Mouse (Mus musculus) midbrain, embryonic 16.5 days (tissue): Measurements from ENCODE around the gene Asrgl1. TPM values are rescaled to one million over a fixed set of nuclear protein-coding genes. Genes with fewer than 3 reads are reported as not detected.
"Not testable (repeated sequence)": the region's sequence is repeated elsewhere in the genome, so short reads cannot be mapped to it uniquely, and the experiment has no call there.

ENCODE experiments used
- ATAC-seq: fragments of 200-750 bp; cut with Nextera tagmentation; 2 replicates; pipeline ENCODE4 v1.8.0; 2017; ENCODE audit warnings: moderate TSS enrichment
- H3K27ac ChIP-seq: fragments of 300-500 bp; sonication (generic); 2 replicates; pipeline ENCODE4 v1.5.1; 2014; ENCODE audit warnings: mild to moderate bottlenecking, low read length, mixed read lengths
- H3K27me3 ChIP-seq: fragments of 300-500 bp; sonication (generic); 2 replicates; pipeline ENCODE4 v1.6.1; 2014; ENCODE audit warnings: low read depth, low read length, mixed read lengths; ENCODE audit not compliant: control insufficient read depth, insufficient read depth
- H3K36me3 ChIP-seq: fragments of 300-500 bp; sonication (generic); 2 replicates; pipeline ENCODE4 v1.6.1; 2014; ENCODE audit warnings: mild to moderate bottlenecking, low read length, moderate library complexity, mixed read lengths; ENCODE audit not compliant: control insufficient read depth, insufficient read depth
- H3K4me1 ChIP-seq: fragments of 300-500 bp; sonication (generic); 2 replicates; pipeline ENCODE4 v1.6.1; 2014; ENCODE audit warnings: mild to moderate bottlenecking, low read length, mixed read lengths; ENCODE audit not compliant: control insufficient read depth, insufficient read depth
- H3K4me2 ChIP-seq: fragments of 300-500 bp; sonication (generic); 2 replicates; pipeline ENCODE4 v1.6.1; 2014; ENCODE audit warnings: mild to moderate bottlenecking, low read length, mixed read lengths
- H3K4me3 ChIP-seq: fragments of 300-500 bp; sonication (generic); 2 replicates; pipeline ENCODE4 v1.5.1; 2014; ENCODE audit warnings: low read depth, mild to moderate bottlenecking, low read length, moderate library complexity, mixed read lengths
- H3K9ac ChIP-seq: fragments of 300-500 bp; sonication (generic); 2 replicates; pipeline ENCODE4 v1.6.1; 2014; ENCODE audit warnings: low read depth, low read length, mixed read lengths
- H3K9me3 ChIP-seq: fragments of 300-500 bp; sonication (generic); replicated peaks from 2 replicates; pipeline ENCODE4 v1.6.1; 2014; ENCODE audit warnings: mild to moderate bottlenecking, low read length, mixed read lengths; ENCODE audit not compliant: control insufficient read depth, poor library complexity, severe bottlenecking
- WGBS: fragments of 180-500 bp; shearing (Covaris S2); extraction: QIAGEN DNeasy Blood & Tissue Kit; methylation state at CpG from one replicate; pipeline ENCODE4 v1.1.7; 2014; 5-methylcytosine and 5-hydroxymethylcytosine counted together
- polyA plus RNA-seq: library from polyadenylated mRNA; unstranded; fragments of >200 nt; fragmentation: Nextera tagmentation; extraction: Ambion mirVana; gene quantifications from 2 replicates; pipeline ENCODE4 v1.2.1, GENCODE M21; 2015

Asrgl1 gene
- polyA plus RNA-seq, 1 experiment from 2014 or later: 31.8 TPM

GRCm38 (mm10) chr19:9128499-9129194 is 6.8 kb downstream of the Asrgl1 start:
- Histone ChIP-seq H3K9ac (no peak overlapping the region), H3K9me3 (no peaks in the 10 kb centered on the region), H3K4me3 (no peak overlapping the region), H3K4me1 (no peaks in the 10 kb centered on the region), H3K36me3 (no peaks in the 10 kb centered on the region), H3K4me2 (no peak overlapping the region), H3K27me3 (no peaks in the 10 kb centered on the region), H3K27ac (no peak overlapping the region)
- ATAC-seq: no peak
- WGBS: 91% methylated on average over 4 of the region's 4 CpGs

DNA sequence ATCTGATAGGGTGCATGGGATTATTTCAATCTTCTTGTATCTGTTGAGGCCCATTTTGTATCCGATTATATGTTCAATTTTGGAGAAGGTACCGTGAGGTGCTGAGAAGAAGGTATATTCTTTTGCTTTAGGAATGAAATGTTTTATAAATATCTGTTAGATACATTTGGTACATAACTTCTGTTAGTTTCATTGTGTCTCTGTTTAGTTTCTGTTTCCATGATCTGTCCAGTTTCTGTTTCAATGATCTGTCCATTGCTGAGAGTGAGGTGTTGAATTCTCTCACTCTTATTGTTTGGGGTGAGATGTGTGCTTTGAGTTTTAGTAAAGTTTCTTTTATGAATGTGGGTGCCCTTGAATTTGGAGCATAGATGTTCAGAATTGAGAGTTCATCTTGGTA is 11.4 kb downstream of the Asrgl1 start:
- not testable (repeated sequence) for ATAC-seq, H3K27ac ChIP-seq, H3K4me3 ChIP-seq, H3K4me2 ChIP-seq, H3K9me3 ChIP-seq, H3K27me3 ChIP-seq, H3K4me1 ChIP-seq, H3K36me3 ChIP-seq, H3K9ac ChIP-seq
- 94% methylated on average over 2 of the region's 2 CpGs for WGBS

DNA sequence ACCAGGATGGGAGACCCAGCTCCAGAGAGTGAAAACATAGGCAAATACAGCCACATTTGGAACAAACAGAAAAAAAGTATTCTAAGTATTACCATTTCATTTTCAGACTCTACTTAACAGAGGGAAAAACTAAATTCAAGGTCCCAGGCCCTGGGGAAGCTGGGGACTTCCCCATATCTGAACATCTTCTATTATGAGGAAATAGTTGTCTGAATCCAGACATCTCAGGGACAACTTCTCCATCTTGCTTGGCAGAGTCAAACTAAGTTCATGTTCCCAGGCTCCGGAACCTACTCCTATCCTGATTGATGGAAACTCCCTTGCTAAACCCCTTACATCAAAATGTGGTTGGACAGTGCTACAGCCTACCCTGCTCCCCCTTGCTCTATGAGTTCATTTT is 13.0 kb downstream of the Asrgl1 start:
- ATAC-seq: no peak
- H3K4me1 ChIP-seq: no peaks in the 10 kb centered on the region
- WGBS: 97% methylated on average over 1 of the region's 1 CpGs
- H3K9ac ChIP-seq: no peak overlapping the region
- H3K27me3 ChIP-seq: no peaks in the 10 kb centered on the region
- no peak overlapping the region for H3K4me3 ChIP-seq
- H3K36me3 ChIP-seq: no peaks in the 10 kb centered on the region
- no peak overlapping the region for H3K4me2 ChIP-seq
- no peaks in the 10 kb centered on the region for H3K9me3 ChIP-seq
- no peak overlapping the region for H3K27ac ChIP-seq

DNA sequence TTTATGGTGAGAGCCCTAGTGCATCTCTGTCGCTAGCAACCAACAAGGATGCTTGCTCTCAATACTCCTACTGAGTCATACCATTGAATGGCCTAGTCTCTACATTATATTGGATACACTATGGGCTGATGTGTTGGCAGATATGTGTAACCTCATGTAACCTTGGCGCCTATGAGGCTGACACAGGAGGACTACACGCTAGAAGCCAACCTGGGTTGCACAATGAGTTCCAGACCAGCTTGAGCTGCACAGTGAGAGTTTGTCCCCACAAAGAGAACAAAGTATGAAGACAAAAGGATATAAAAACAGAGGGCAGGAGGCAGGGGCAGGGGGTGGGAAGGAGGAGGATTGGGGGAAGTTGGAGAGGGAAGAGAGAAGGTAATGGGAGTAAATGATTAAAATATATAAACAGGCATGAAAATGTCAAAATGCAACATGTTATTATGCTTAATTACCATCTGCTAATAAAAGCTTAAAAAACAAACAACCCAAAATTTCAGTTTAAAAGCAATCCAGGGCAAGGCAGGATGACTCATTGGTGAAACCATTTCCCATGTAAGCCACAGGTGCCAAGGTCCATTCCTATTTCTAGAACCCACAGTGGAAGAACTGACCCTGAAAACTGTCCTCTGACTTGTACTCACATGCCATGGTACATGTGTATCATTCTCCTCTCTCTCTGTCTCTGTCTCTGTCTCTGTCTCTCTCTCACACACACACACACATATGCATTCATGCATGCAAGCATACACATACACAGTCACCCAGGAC is 15.6 kb downstream of the Asrgl1 start:
- no peaks in the 10 kb centered on the region for H3K27me3 ChIP-seq
- no peak overlapping the region for H3K27ac ChIP-seq
- H3K9ac ChIP-seq: no peak overlapping the region
- H3K4me2 ChIP-seq: no peak overlapping the region
- H3K4me1 ChIP-seq: no peaks in the 10 kb centered on the region
- no peaks in the 10 kb centered on the region for H3K9me3 ChIP-seq
- H3K36me3 ChIP-seq: no peaks in the 10 kb centered on the region
- 88% methylated on average over 3 of the region's 3 CpGs for WGBS
- no peak overlapping the region for H3K4me3 ChIP-seq
- ATAC-seq: no peak

GRCm38 (mm10) chr19:9117275-9117674 is 18.2 kb downstream of the Asrgl1 start:
- Histone ChIP-seq H3K36me3 (0 out of 2 replicates have a peak, but pooled peaks cover 7% of the 10 kb centered on the region), H3K4me2 (no peak overlapping the region), H3K9ac (no peak overlapping the region), H3K9me3 (no peaks in the 10 kb centered on the region), H3K27ac (no peak overlapping the region), H3K4me1 (no peaks in the 10 kb centered on the region), H3K27me3 (no peaks in the 10 kb centered on the region), H3K4me3 (no peak overlapping the region)
- WGBS: 68% methylated on average over 5 of the region's 5 CpGs
- no peak for ATAC-seq

DNA sequence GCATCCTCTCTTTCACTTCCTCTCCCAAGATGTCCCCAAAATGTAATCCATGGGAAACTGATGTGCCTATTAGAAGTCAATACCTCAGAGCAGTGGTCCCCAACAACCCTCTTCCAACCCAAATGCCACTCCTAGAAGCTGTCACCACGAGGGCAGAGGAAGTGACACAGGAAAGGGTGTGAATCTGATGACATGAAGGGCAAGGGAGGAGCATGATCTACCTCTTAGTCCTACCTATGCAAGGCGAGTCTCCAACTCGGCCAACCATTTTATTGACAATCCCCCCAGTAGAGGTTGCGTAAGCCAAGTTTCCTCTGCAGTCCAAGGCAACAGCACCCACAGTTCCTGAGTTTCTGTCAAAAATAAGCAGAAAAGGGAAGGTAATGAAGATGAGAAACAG is 19.2 kb downstream of the Asrgl1 start:
- no peak overlapping the region for H3K9ac ChIP-seq
- H3K4me3 ChIP-seq: no peak overlapping the region
- no peak overlapping the region for H3K4me2 ChIP-seq
- H3K27ac ChIP-seq: no peak overlapping the region
- ATAC-seq: no peak
- 94% methylated on average over 4 of the region's 4 CpGs for WGBS
- no peaks in the 10 kb centered on the region for H3K4me1 ChIP-seq
- 0 out of 2 replicates have a peak, but pooled peaks cover 10% of the 10 kb centered on the region for H3K36me3 ChIP-seq
- no peaks in the 10 kb centered on the region for H3K27me3 ChIP-seq
- H3K9me3 ChIP-seq: no peaks in the 10 kb centered on the region

DNA sequence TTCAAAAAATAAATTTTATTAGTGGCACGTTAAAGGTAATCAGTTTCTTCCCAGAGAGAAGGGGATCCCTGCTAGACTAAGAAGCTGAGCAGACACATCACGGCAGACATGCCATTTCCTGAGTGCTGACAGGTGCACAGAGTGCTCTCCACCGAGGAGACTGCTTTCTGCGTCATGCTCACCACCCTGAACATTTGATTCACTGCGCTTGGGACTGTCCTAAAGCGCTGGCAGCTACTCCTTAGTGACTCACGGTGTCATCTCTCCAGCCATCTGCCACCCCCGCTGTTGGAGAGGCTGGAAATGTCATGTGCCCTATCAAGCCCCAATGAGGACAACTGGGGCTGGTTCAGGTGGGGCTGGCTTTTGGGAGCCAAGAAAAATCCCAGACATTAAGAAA is 23.4 kb downstream of the Asrgl1 start:
- Histone ChIP-seq H3K4me2 (no peak overlapping the region), H3K4me3 (no peak overlapping the region), H3K4me1 (no peaks in the 10 kb centered on the region), H3K9me3 (no peaks in the 10 kb centered on the region), H3K27ac (no peak overlapping the region), H3K9ac (no peak overlapping the region), H3K36me3 (0 out of 2 replicates have a peak, but pooled peaks cover 10% of the 10 kb centered on the region), H3K27me3 (no peaks in the 10 kb centered on the region)
- no peak for ATAC-seq
- 81% methylated on average over 8 of the region's 8 CpGs for WGBS

GRCm38 (mm10) chr19:9110182-9110869 is 25.1 kb downstream of the Asrgl1 start:
- no peaks in the 10 kb centered on the region for H3K9me3 ChIP-seq
- 51% methylated on average over 4 of the region's 4 CpGs for WGBS
- H3K4me3 ChIP-seq: no peak overlapping the region
- H3K4me1 ChIP-seq: no peaks in the 10 kb centered on the region
- no peak overlapping the region for H3K4me2 ChIP-seq
- H3K27ac ChIP-seq: no peak overlapping the region
- 0 out of 2 replicates have a peak, but pooled peaks cover 10% of the 10 kb centered on the region for H3K36me3 ChIP-seq
- no peak overlapping the region for H3K9ac ChIP-seq
- H3K27me3 ChIP-seq: no peaks in the 10 kb centered on the region
- peak; percentile 93 for ATAC-seq

DNA sequence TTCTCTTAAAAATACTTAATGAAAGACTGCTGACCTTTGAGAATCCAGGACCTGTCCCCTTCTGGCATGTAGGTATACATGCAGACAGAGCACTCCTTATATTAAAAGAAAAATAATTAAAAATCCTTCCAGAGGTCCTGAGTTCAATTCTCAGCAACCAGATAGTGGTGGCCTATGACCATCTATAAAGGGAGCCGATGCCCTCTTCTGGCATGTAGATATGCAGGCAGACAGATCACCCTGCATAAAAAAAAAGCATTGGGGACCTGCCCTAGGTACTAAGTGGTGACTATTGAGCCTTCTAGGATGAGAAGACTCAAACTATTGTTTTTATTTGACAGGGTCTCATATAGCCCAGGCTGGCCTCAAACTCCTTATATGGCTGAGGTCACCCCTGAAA is 26.9 kb downstream of the Asrgl1 start:
- H3K4me2 ChIP-seq: no peak overlapping the region
- no peak overlapping the region for H3K27ac ChIP-seq
- H3K9ac ChIP-seq: no peak overlapping the region
- H3K27me3 ChIP-seq: no peaks in the 10 kb centered on the region
- 87% methylated on average over 1 of the region's 1 CpGs for WGBS
- no peaks in the 10 kb centered on the region for H3K9me3 ChIP-seq
- H3K4me1 ChIP-seq: no peaks in the 10 kb centered on the region
- ATAC-seq: no peak
- H3K36me3 ChIP-seq: 0 out of 2 replicates have a peak, but pooled peaks cover 6% of the 10 kb centered on the region
- H3K4me3 ChIP-seq: no peak overlapping the region
